Mouse (Mus musculus): ENCODE data around the gene Fbxw17. TPM values are rescaled to one million over a fixed set of nuclear protein-coding genes. Genes with fewer than 3 reads are reported as not detected.

Gene Fbxw17
- 10.7 TPM for polyA plus RNA-seq (2014; fragmentation: Illumina TruSeq; extraction: RNeasy Lipid Tissue Mini Kit (QIAGEN cat#74804); ENCODE audit: insufficient read depth, low read depth, low replicate concordance)

GRCm38 (mm10) chr13:50417389-50418183 lies at the start of gene Fbxw17:
Fbxw17 (plus strand) TSS chr13:50417864.

GRCm38 (mm10) chr13:50443812-50444211 lies 26.1 kb downstream of the Fbxw17 start, which contains the start of gene Gm47429:
Gm47429 (minus strand) TSS chr13:50443912.

GRCm38 (mm10) chr13:50467007-50467406 lies 49.3 kb downstream of the Fbxw17 start, which contains the start of gene Nutm2:
Nutm2 (plus strand) TSS chr13:50467307.

Other genes starting within 250 kb of the Fbxw17 start
- gene Gm906, start 167.6 kb upstream of the Fbxw17 start, polyA plus RNA-seq (2014; fragmentation: Illumina TruSeq; extraction: RNeasy Lipid Tissue Mini Kit (QIAGEN cat#74804); ENCODE audit: insufficient read depth, low read depth, low replicate concordance) = not detected
- gene Gm47429, start 26.0 kb downstream of the Fbxw17 start, polyA plus RNA-seq (2014; fragmentation: Illumina TruSeq; extraction: RNeasy Lipid Tissue Mini Kit (QIAGEN cat#74804); ENCODE audit: insufficient read depth, low read depth, low replicate concordance) = not detected
- not detected for gene Nutm2, start 49.4 kb downstream of the Fbxw17 start, polyA plus RNA-seq (2014; fragmentation: Illumina TruSeq; extraction: RNeasy Lipid Tissue Mini Kit (QIAGEN cat#74804); ENCODE audit: insufficient read depth, low read depth, low replicate concordance)
- not detected for gene Gm904, start 225.4 kb downstream of the Fbxw17 start, polyA plus RNA-seq (2014; fragmentation: Illumina TruSeq; extraction: RNeasy Lipid Tissue Mini Kit (QIAGEN cat#74804); ENCODE audit: insufficient read depth, low read depth, low replicate concordance)